Mouse (Mus musculus) kidney, postnatal 0 days (tissue): ENCODE results near the gene Atp6v0a2. TPM values are rescaled to one million over a fixed set of nuclear protein-coding genes. Genes with fewer than 3 reads are reported as not detected.

Experiments used
- ATAC-seq: fragments of 200-750 bp; cut with Nextera tagmentation; replicated peaks from 2 replicates; pipeline ENCODE4 v1.8.0; 2017; ENCODE audit warnings: low read depth, moderate number of reproducible peaks, moderate TSS enrichment, moderate library complexity; ENCODE audit not compliant: low FRiP score
- DNase-seq: peaks from one replicate; pipeline ENCODE4 v3.0.0-alpha.2; 2016; ENCODE audit warnings: low spot score
- H3K27ac ChIP-seq: fragments of 300-500 bp; sonication (generic); 2 replicates; pipeline ENCODE4 v1.5.1; 2014; ENCODE audit warnings: mild to moderate bottlenecking
- H3K27me3 ChIP-seq: fragments of 300-500 bp; sonication (generic); 2 replicates; pipeline ENCODE4 v1.6.1; 2014; ENCODE audit warnings: low read length, mixed read lengths; ENCODE audit not compliant: insufficient read depth
- H3K36me3 ChIP-seq: fragments of 300-500 bp; sonication (generic); 2 replicates; pipeline ENCODE4 v1.6.1; 2014; ENCODE audit warnings: low read length, mixed read lengths; ENCODE audit not compliant: insufficient read depth
- H3K4me1 ChIP-seq: fragments of 300-500 bp; sonication (generic); replicated peaks from 2 replicates; pipeline ENCODE4 v1.6.1; 2014; ENCODE audit warnings: antibody characterized with exemption, low read length, mixed read lengths; ENCODE audit not compliant: insufficient read depth
- H3K4me2 ChIP-seq: fragments of 300-500 bp; sonication (generic); 2 replicates; pipeline ENCODE4 v1.6.1; 2014; ENCODE audit warnings: mild to moderate bottlenecking, low read length, moderate library complexity, mixed read lengths
- H3K4me3 ChIP-seq: fragments of 300-500 bp; sonication (generic); replicated peaks from 2 replicates; pipeline ENCODE4 v1.5.1; 2014; ENCODE audit warnings: low read depth, low read length
- H3K9ac ChIP-seq: fragments of 300-500 bp; sonication (generic); 2 replicates; pipeline ENCODE4 v1.6.1; 2014; ENCODE audit warnings: low read depth, low read length
- H3K9me3 ChIP-seq: fragments of 300-500 bp; sonication (generic); replicated peaks from 2 replicates; pipeline ENCODE4 v1.6.1; 2016; ENCODE audit warnings: low read length, inconsistent platforms, mixed read lengths
- CTCF ChIP-seq: IDR thresholded peaks from 2 replicates; pipeline ENCODE4 v1.5.1; 2016; ENCODE audit warnings: antibody characterized with exemption, low read depth, mild to moderate bottlenecking, moderate library complexity
- WGBS: fragments of 180-500 bp; shearing (Covaris S2); extraction: QIAGEN DNeasy Blood & Tissue Kit; methylation state at CpG from one replicate; pipeline ENCODE4 v1.1.7; 2014; 5-methylcytosine and 5-hydroxymethylcytosine counted together
- polyA plus RNA-seq: library from polyadenylated mRNA; unstranded; fragments of >200 nt; fragmentation: Nextera tagmentation; extraction: Ambion mirVana; gene quantifications from 2 replicates; pipeline ENCODE4 v1.2.1, GENCODE M21; 2015

The Atp6v0a2 gene
- polyA plus RNA-seq, 1 experiment from 2014 or later = 33.6 TPM

GRCm38 (mm10) chr5:124718396-124718795 is 90.0 kb downstream of the Atp6v0a2 start:
- WGBS = 94% methylated on average over 7 of the region's 7 CpGs
- H3K36me3 ChIP-seq = peaks cover 46% of the 10 kb centered on the region

GRCm38 (mm10) chr5:124723125-124723524 is 94.7 kb downstream of the Atp6v0a2 start:
- H3K9me3 ChIP-seq = no peaks in the 10 kb centered on the region
- peaks cover 36% of the 10 kb centered on the region for H3K36me3 ChIP-seq
- 88% methylated on average over 6 of the region's 6 CpGs for WGBS
- H3K27me3 ChIP-seq = no peaks in the 10 kb centered on the region
- no peak overlapping the region for H3K9ac ChIP-seq
- ATAC-seq (no peak), DNase-seq (no peak)
- no peak overlapping the region for H3K27ac ChIP-seq
- H3K4me1 ChIP-seq = no peaks in the 10 kb centered on the region
- TF ChIP-seq CTCF = no peak
- H3K4me2 ChIP-seq = no peak overlapping the region
- H3K4me3 ChIP-seq = no peak overlapping the region

More at GRCm38 (mm10) chr5:124718396-124718795, 90.0 kb downstream of the Atp6v0a2 start:
- no peaks in the 10 kb centered on the region for H3K27me3 ChIP-seq
- no peaks in the 10 kb centered on the region for H3K9me3 ChIP-seq
- no peak overlapping the region for H3K4me2 ChIP-seq
- no peak overlapping the region for H3K4me3 ChIP-seq
- H3K27ac ChIP-seq = no peak overlapping the region
- DNase-seq = no peak
- no peak overlapping the region for H3K9ac ChIP-seq
- peak; percentile 46; the same call in 1 of the 2 replicates for ATAC-seq
- TF ChIP-seq CTCF = no peak
- no peaks in the 10 kb centered on the region for H3K4me1 ChIP-seq

DNA sequence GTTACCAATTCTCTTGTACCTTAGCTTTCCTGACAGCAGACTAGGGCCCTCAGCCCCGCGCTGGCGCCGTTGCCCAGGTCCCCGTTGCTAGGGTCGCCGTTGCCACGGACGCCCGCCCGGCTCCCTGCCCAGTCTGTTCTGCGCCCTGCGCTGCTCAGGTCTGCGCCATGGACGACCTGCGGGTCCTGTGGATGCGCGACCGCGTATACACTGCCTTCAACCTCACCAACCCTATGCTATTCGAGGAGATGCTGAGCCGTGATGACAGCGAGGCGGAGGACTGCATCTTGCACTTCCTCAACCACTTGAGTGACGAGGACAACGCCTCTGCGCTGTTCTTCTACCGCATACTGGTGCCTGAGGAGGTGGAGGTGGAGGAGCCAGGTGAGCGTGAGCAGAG is 96.6 kb downstream of the Atp6v0a2 start, which contains the start of gene Dnah10:
Dnah10 (plus strand) TSS at position 89 of the 400 bp plus-strand sequence.
- Histone ChIP-seq H3K36me3 (peaks cover 21% of the 10 kb centered on the region), H3K9me3 (no peaks in the 10 kb centered on the region), H3K27me3 (no peaks in the 10 kb centered on the region), H3K27ac (no peak within 1 kb of the TSS), H3K4me3 (no peak within 1 kb of the TSS), H3K4me1 (no peaks in the 10 kb centered on the region), H3K4me2 (0 out of 2 replicates have a peak within 1 kb of the TSS, but pooled peaks have one; percentile 7), H3K9ac (no peak within 1 kb of the TSS)
- ATAC-seq (peak; percentile 63; the same call in 1 of the 2 replicates), DNase-seq (no peak)
- TF ChIP-seq CTCF = no peak
- WGBS = 15% methylated on average over 29 of the region's 29 CpGs

- TF ChIP-seq CTCF = no peak
- Histone ChIP-seq H3K9ac (no peak overlapping the region), H3K4me3 (peak overlapping the region; percentile 22), H3K4me1 (no peaks in the 10 kb centered on the region), H3K27ac (no peak overlapping the region), H3K36me3 (no peaks in the 10 kb centered on the region), H3K9me3 (no peaks in the 10 kb centered on the region), H3K27me3 (no peaks in the 10 kb centered on the region), H3K4me2 (peak overlapping the region; percentile 55)
- DNase-seq (peak; percentile 44), ATAC-seq (0 out of 2 replicates have a peak, but pooled peaks have one; percentile 29)
- 7% methylated on average over 21 of the region's 21 CpGs for WGBS
Observed at GRCm38 (mm10) chr5:124729662-124730206, 101.4 kb downstream of the Atp6v0a2 start.

DNA sequence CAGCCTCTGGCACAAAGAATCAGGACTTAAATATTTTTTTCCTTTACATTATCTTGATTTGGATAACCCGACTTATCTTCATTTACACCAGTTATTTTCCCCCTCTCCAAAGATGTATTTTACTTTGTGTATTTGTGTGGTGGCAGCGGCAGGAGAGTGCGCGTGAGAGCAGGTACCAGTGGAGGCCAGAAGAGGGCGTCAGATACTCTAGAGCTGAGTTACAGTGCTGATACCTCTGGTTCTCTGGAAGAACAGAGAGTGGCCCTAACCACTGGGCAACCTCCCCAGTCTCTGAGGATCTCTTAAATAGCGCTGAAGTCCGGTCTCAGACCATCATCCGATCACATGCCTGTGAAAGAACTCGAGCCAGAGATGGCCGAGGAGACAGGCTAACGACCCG is 105.6 kb downstream of the Atp6v0a2 start:
- WGBS = 84% methylated on average over 12 of the region's 12 CpGs
- TF ChIP-seq CTCF = no peak
- H3K4me1 ChIP-seq = no peaks in the 10 kb centered on the region

DNA sequence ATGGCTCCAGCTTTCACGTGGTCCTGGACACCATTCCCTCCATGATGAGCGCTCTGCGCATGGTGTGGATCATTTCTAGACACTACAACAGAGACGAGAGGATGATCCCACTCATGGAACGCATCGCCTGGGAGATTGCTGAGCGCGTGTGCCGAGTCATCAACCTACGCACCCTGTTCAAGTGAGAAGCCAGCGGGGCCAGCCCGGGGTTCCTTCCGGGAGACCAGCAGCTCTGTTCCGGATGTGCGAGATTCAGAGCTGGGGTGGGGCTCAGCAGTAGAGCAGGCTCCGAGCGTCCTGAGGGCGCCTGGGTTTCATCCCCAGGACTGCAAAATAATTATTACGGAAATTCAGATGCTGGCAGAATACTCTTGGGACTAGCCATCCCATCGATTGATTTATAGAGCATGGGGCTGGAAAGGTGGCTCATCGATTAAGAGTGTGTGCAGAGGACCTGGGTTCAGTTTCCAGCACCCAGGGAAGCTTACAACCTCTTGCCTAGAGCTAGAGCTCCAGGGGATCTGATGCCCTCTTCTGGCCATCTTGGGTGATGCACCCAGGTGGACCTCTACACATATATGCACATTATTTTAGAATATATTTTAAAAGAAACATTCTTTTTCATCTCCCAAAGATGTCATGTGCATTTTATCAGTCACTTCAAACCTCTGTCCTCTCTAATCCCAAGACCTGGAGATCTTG is 113.7 kb downstream of the Atp6v0a2 start:
- no peak overlapping the region for H3K4me2 ChIP-seq
- no peak overlapping the region for H3K9ac ChIP-seq
- H3K27ac ChIP-seq = no peak overlapping the region
- TF ChIP-seq CTCF = peak; percentile 29; the same call in 1 of the 2 replicates
- 97% methylated on average over 21 of the region's 21 CpGs for whole genome bisulfite sequencing
- no peaks in the 10 kb centered on the region for H3K4me1 ChIP-seq
- no peaks in the 10 kb centered on the region for H3K36me3 ChIP-seq
- DNase-seq (no peak), ATAC-seq (no peak)
- no peak overlapping the region for H3K4me3 ChIP-seq
- no peaks in the 10 kb centered on the region for H3K27me3 ChIP-seq
- no peaks in the 10 kb centered on the region; the same call in 1 of the 2 replicates for H3K9me3 ChIP-seq

More for the DNA sequence above, 105.6 kb downstream of the Atp6v0a2 start:
- no peak for DNase-seq
- no peak for ATAC-seq
- H3K27ac ChIP-seq = no peak overlapping the region
- no peaks in the 10 kb centered on the region for H3K9me3 ChIP-seq
- H3K4me2 ChIP-seq = no peak overlapping the region
- H3K27me3 ChIP-seq = no peaks in the 10 kb centered on the region
- no peak overlapping the region for H3K9ac ChIP-seq
- no peaks in the 10 kb centered on the region for H3K36me3 ChIP-seq
- H3K4me3 ChIP-seq = no peak overlapping the region
